Mouse (Mus musculus): ENCODE measurements around the gene Arhgap22.

- TF ChIP-seq MYOG (IDR thresholded peaks at IDR 0.05; ENCODE audit: control insufficient read depth, extremely low read depth, insufficient read length), result no peak
- TF ChIP-seq CTCF (IDR thresholded peaks at IDR 0.05; ENCODE audit: control insufficient read depth, insufficient read depth, insufficient read length), result no peak
These were observed 38.6 kb upstream of the Arhgap22 start for GRCm38 (mm10) chr14:33175059-33175821.
